Mouse (Mus musculus): ENCODE measurements around the gene Dgcr8. TPM values are rescaled to one million over a fixed set of nuclear protein-coding genes. Genes with fewer than 3 reads are reported as not detected.
"Not testable (repeated sequence)": the region's sequence is repeated elsewhere in the genome, so short reads cannot be mapped to it uniquely, and the experiment has no call there.

Dgcr8 gene
- polyA plus RNA-seq (2015; fragmentation: Nextera tagmentation; extraction: Ambion mirVana) = 34.8 and 37.4 TPM in 2 replicates

DNA sequence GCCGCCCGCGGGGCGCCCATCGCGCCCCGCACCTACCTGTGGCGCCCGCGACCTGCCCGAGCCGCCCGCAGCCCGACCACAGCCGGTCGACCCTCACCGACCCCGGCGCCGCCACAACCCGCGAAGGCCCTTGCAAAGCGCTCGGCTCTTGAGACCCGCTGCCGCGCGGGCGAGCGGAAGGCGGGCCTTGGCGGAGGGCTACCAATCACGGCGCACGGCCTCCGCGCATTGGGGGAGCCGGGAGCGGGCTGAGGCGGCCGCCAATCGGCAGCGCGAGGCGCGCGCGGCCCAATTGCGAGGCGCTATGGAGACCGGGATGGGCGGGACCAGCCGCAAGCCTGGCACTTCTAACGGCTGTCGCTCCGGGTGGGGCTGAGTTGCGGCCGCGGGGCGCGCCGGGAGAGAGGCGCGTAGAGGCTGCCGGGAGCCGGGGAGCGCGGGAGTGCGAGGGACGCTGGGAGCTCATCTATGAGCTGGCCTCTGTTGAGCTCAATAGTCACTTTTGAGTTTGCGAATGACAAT is at the start of gene Dgcr8:
Gene Dgcr8, minus strand, starts transcription at position 180 of the 522 bp plus-strand sequence.
- peak within 1 kb of the TSS; percentile 97 for H3K4me3 ChIP-seq
- peak within 1 kb of the TSS; percentile 98 for H3K9ac ChIP-seq
- H3K27me3 ChIP-seq = no peaks in the 10 kb centered on the region
- no peaks in the 10 kb centered on the region for H3K9me3 ChIP-seq
- H3K4me2 ChIP-seq = peak within 1 kb of the TSS; percentile 95
- WGBS = under 1% methylated on average over 60 of the region's 71 CpGs
- H3K36me3 ChIP-seq = peaks cover 13% of the 10 kb centered on the region
- peaks cover 36% of the 10 kb centered on the region for H3K4me1 ChIP-seq (replicated peaks)
- peak within 1 kb of the TSS; percentile 90 for H3K27ac ChIP-seq
- peak; percentile 100 for ATAC-seq (ENCODE audit: low FRiP score)

DNA sequence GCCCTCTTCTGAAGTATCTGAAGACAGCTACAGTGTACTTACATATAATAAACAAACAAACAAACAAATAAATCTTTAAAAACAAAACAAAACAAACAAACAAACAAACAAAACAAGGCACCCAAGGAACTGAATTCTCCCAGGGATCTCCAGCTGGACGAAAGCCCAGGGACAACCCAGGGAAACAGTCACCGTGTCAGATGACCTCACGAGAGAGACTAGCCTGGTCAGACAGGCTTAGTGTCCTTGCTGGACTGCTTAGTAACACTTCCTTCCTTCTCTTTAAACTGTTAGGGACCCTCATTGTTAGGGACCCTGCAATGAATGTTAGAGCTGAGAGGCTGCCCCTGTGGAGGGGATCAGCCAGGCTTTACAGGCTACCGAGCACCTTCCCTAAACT is 48.2 kb upstream of the Dgcr8 start:
- H3K36me3 ChIP-seq = peaks cover 45% of the 10 kb centered on the region
- no peaks in the 10 kb centered on the region for H3K27me3 ChIP-seq
- H3K9ac ChIP-seq = no peak overlapping the region
- H3K4me2 ChIP-seq = no peak overlapping the region
- no peak for ATAC-seq (ENCODE audit: low FRiP score)
- no peak overlapping the region for H3K4me3 ChIP-seq
- peaks cover 20% of the 10 kb centered on the region for H3K4me1 ChIP-seq (replicated peaks)
- H3K9me3 ChIP-seq = no peaks in the 10 kb centered on the region
- 89% methylated on average over 4 of the region's 4 CpGs for WGBS
- H3K27ac ChIP-seq = no peak overlapping the region

DNA sequence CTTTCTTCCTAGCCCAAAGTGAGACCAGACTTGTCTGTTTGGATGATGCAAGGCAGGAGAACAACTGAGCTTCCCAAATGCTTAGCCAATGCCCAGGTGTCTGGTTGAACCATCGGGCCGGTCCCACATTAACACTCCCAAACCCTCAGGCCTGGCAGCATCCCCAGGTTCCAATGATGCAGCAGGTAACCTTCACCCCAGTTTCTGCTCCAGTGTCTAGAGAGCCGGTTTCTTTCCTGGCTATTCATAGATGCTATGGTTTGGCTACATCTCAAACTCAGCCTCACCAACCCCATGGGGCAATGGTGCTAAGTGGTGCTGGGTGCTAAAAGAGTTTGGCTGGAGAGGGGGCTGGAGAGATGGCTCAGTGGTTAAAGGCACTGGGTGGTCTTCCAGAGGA is 46.9 kb upstream of the Dgcr8 start:
- Histone ChIP-seq H3K9me3 (no peaks in the 10 kb centered on the region), H3K4me3 (no peak overlapping the region), H3K27me3 (no peaks in the 10 kb centered on the region), H3K36me3 (peaks cover 53% of the 10 kb centered on the region), H3K4me2 (no peak overlapping the region), H3K9ac (no peak overlapping the region), H3K27ac (no peak overlapping the region), H3K4me1 (replicated peaks) (peaks cover 12% of the 10 kb centered on the region)
- ATAC-seq (ENCODE audit: low FRiP score) = no peak
- WGBS = 96% methylated on average over 3 of the region's 3 CpGs

DNA sequence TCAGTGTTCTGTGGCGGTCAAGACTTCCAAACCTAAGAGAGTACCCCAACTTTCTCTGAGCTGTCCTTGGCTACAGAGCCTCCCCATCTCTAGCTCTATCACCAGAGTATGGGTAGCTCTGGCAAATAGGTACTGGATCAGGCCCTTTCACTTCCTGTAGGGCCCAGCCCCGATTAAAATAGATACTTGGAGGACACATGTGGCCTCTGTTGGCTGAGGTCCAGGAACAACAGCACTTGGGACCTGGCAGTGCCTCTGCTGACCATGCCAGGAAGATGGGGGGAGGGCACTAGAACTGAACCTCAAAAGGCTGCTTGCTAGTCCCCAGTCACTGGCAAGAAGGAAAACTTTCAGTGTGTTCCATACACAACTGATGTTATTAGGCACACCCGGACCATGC is 44.9 kb upstream of the Dgcr8 start:
- H3K4me1 ChIP-seq (replicated peaks) = no peaks in the 10 kb centered on the region
- no peak overlapping the region for H3K9ac ChIP-seq
- H3K27ac ChIP-seq = no peak overlapping the region
- H3K9me3 ChIP-seq = no peaks in the 10 kb centered on the region
- no peak for ATAC-seq (ENCODE audit: low FRiP score)
- H3K4me2 ChIP-seq = no peak overlapping the region
- no peak overlapping the region for H3K4me3 ChIP-seq
- H3K36me3 ChIP-seq = peaks cover 53% of the 10 kb centered on the region
- 87% methylated on average over 3 of the region's 3 CpGs for WGBS
- no peaks in the 10 kb centered on the region for H3K27me3 ChIP-seq

DNA sequence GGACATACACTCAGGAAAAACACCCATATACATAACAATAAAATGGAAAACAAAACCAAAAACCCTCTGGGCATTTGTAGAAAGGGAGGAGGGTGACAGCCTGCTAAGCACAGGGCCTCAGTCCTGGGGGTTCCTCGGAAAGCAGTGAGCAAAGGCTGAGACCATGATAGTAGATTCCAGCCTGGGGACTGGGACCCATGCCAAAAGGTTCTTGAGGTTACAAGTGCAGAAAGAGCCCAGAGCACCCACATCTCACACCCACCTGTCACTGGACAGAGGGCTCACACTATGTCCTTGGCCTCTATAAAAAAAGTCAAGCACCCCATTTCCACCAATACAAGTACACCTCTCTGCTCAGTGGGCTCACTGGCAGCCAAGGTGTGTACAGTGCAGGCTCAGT is 39.5 kb upstream of the Dgcr8 start:
- peaks cover 32% of the 10 kb centered on the region for H3K36me3 ChIP-seq
- no peaks in the 10 kb centered on the region; the same call in 1 of the 2 replicates for H3K4me1 ChIP-seq (replicated peaks)
- no peak overlapping the region for H3K9ac ChIP-seq
- H3K27ac ChIP-seq = no peak overlapping the region
- no peak overlapping the region for H3K4me2 ChIP-seq
- WGBS = 67% methylated on average over 1 of the region's 1 CpGs
- no peaks in the 10 kb centered on the region for H3K27me3 ChIP-seq
- H3K9me3 ChIP-seq = no peaks in the 10 kb centered on the region
- no peak overlapping the region for H3K4me3 ChIP-seq
- ATAC-seq (ENCODE audit: low FRiP score) = no peak

DNA sequence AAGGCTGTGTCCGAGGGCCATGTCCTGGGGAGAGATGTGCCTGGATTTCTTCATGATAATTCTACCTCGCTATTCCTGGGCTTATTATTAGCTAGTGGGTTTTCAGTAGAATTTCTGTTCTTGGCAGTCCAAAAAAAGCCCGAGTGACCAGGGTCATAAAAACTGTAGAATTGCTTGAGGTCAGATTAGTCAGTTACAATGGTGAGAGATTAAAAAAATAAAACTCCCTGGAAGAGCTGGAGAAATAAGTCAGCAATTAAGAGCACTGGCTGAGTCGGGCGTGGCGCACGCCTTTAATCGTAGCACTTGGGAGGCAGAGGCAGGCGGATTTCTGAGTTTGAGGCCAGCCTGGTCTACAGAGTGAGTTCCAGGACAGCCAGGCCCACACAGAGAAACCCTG is 38.9 kb upstream of the Dgcr8 start:
- H3K4me1 ChIP-seq (replicated peaks) = no peaks in the 10 kb centered on the region; the same call in 1 of the 2 replicates
- no peak for ATAC-seq (ENCODE audit: low FRiP score)
- no peak overlapping the region for H3K4me2 ChIP-seq
- H3K36me3 ChIP-seq = peaks cover 33% of the 10 kb centered on the region
- H3K9me3 ChIP-seq = no peaks in the 10 kb centered on the region
- 90% methylated on average over 9 of the region's 9 CpGs for WGBS
- no peak overlapping the region for H3K27ac ChIP-seq
- no peak overlapping the region for H3K9ac ChIP-seq
- no peak overlapping the region for H3K4me3 ChIP-seq
- H3K27me3 ChIP-seq = no peaks in the 10 kb centered on the region

DNA sequence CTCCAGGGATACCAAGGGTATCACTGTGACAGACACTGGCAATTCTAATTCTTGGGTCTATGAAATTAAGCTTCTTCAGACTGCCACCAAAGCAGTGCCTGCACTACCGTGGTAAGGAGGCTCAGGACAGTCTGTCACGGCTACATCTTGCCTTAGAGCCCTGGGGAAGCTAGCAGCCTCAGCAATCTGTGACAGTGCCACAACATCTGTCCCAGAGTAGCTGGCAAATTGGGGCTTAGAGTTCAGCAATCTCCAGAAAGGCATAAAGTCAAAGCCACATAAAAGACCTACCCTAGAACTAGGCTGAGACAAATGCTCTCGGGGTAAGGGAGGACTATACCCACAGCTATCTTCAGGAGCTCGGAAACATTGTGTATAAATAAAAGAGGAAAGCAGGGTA is 36.7 kb upstream of the Dgcr8 start:
- H3K4me3 ChIP-seq = no peak overlapping the region
- no peaks in the 10 kb centered on the region for H3K27me3 ChIP-seq
- H3K9ac ChIP-seq = no peak overlapping the region
- ATAC-seq (ENCODE audit: low FRiP score) = no peak
- H3K9me3 ChIP-seq = no peaks in the 10 kb centered on the region
- 78% methylated on average over 4 of the region's 4 CpGs for WGBS
- H3K27ac ChIP-seq = no peak overlapping the region
- H3K4me1 ChIP-seq (replicated peaks) = no peaks in the 10 kb centered on the region; the same call in 1 of the 2 replicates
- H3K4me2 ChIP-seq = no peak overlapping the region
- H3K36me3 ChIP-seq = peaks cover 39% of the 10 kb centered on the region

DNA sequence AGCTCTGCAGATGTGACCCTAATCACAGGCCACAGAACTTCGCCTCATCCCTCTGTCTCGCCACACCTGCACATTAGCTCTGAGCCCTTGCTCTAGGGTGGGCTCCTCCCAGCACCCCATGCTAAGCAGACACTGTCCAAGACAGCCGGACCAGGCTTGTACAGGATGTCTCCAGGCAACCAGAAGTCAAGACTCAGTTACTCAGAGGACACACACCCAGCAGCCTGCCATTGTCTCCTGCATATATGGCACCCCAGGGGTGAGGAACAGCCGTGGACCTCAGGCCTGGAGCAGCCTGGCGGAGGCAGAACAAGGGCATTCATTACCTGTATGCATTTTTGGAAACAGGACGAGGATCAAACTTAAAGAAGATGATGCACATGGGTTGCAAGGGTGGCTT is 35.0 kb upstream of the Dgcr8 start:
- Histone ChIP-seq H3K4me2 (no peak overlapping the region), H3K36me3 (peaks cover 49% of the 10 kb centered on the region), H3K27ac (no peak overlapping the region), H3K4me3 (no peak overlapping the region), H3K27me3 (no peaks in the 10 kb centered on the region), H3K9ac (no peak overlapping the region), H3K4me1 (replicated peaks) (no peaks in the 10 kb centered on the region; the same call in 1 of the 2 replicates), H3K9me3 (no peaks in the 10 kb centered on the region)
- ATAC-seq (ENCODE audit: low FRiP score) = no peak
- WGBS = 75% methylated on average over 6 of the region's 6 CpGs

DNA sequence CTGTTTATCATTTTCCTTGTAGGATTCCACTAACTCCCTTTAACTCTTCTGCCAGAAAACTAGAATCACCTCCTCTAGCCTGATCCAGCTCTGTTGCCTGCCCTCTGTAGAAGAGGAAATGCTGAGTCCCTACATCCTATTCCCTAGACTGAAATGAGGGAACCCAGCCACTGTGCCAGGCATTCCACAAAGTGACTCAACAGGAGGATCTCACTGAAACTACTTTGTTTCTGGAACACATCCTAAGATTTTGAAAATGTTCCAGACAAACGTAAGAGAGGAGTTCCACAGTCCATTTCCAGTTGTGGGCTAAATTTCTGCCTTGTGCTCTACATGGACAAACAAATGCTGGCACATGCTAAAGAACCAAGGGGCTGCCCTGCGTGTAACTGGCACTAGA is 34.4 kb upstream of the Dgcr8 start:
- Histone ChIP-seq H3K4me2 (no peak overlapping the region), H3K27me3 (no peaks in the 10 kb centered on the region), H3K4me3 (no peak overlapping the region), H3K27ac (no peak overlapping the region), H3K9me3 (no peaks in the 10 kb centered on the region), H3K36me3 (peaks cover 52% of the 10 kb centered on the region), H3K4me1 (replicated peaks) (no peaks in the 10 kb centered on the region; the same call in 1 of the 2 replicates), H3K9ac (no peak overlapping the region)
- WGBS = 87% methylated on average over 2 of the region's 2 CpGs
- no peak for ATAC-seq (ENCODE audit: low FRiP score)

DNA sequence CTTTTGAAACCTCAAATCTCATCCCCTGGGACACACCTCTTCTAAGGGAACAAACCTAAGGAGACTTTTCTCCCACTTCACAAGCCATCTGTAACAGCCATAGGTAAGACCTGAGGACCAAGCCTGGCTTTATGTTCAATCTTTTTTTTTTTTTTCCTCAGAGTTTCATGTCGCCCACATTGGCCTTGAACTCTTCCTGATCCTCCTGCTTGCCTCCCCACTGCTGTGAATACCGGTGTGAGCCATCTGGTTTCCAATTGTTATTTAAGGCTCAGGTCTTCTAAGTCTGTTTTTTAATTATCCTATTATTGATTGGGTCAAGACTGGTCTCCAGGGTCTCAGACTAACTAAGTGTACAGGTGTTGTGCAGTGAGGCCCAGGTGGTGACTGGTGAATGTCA is 32.4 kb upstream of the Dgcr8 start:
- Histone ChIP-seq H3K27ac (no peak overlapping the region), H3K9me3 (no peaks in the 10 kb centered on the region), H3K9ac (no peak overlapping the region), H3K4me3 (no peak overlapping the region), H3K27me3 (no peaks in the 10 kb centered on the region), H3K36me3 (peaks cover 59% of the 10 kb centered on the region), H3K4me1 (replicated peaks) (no peaks in the 10 kb centered on the region; the same call in 1 of the 2 replicates), H3K4me2 (no peak overlapping the region)
- ATAC-seq (ENCODE audit: low FRiP score) = no peak
- WGBS = 84% methylated on average over 2 of the region's 2 CpGs

DNA sequence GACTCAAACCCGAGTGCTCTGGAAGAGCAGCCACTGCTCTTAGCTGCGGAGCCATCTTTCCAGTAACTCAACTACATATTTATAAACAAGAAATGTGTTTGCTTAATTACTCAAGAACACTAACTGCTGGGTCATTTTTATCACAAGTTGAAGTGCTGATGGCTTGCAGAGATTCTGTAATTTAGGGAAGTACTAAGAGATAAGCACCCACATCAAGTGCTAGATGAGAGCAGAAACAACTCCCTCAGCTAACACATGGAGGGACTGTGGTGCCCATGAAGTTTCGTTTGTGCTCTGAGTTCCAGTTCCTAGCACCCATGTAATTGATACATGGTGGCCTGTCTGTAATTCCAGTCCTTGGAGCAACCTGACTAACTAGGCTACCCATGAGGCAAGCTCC is 29.9 kb upstream of the Dgcr8 start:
- Histone ChIP-seq H3K4me1 (replicated peaks) (no peaks in the 10 kb centered on the region), H3K4me3 (no peak overlapping the region), H3K27ac (no peak overlapping the region), H3K9ac (no peak overlapping the region), H3K4me2 (no peak overlapping the region), H3K9me3 (no peaks in the 10 kb centered on the region), H3K27me3 (no peaks in the 10 kb centered on the region), H3K36me3 (peaks cover 62% of the 10 kb centered on the region)
- WGBS = 90% methylated on average over 3 of the region's 3 CpGs
- no peak for ATAC-seq (ENCODE audit: low FRiP score)

DNA sequence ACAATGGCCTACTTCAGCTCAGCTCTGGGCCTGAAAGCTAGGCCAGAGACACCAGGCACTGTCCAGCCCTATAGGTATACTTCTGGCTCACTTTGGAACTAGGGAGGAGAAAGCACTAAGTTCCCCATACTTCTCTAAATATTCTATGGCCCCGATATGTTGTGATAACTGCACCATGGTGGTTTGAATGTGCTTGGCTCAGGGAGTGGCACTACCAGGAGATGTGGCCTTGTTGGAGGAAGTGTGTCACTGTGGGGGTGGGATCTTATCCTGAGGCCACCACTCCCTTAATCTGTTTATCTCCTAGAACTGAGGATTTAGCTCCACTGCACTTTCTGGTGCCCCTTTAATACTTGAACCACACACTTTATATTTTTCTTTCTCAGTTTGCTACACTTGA is 19.1 kb upstream of the Dgcr8 start:
- H3K9ac ChIP-seq = no peak overlapping the region
- H3K4me2 ChIP-seq = no peak overlapping the region
- 96% methylated on average over 1 of the region's 1 CpGs for WGBS
- H3K4me3 ChIP-seq = no peak overlapping the region
- H3K27me3 ChIP-seq = no peaks in the 10 kb centered on the region
- no peak overlapping the region for H3K27ac ChIP-seq
- no peaks in the 10 kb centered on the region for H3K9me3 ChIP-seq
- peaks cover 86% of the 10 kb centered on the region for H3K36me3 ChIP-seq
- ATAC-seq (ENCODE audit: low FRiP score) = no peak
- no peaks in the 10 kb centered on the region for H3K4me1 ChIP-seq (replicated peaks)

DNA sequence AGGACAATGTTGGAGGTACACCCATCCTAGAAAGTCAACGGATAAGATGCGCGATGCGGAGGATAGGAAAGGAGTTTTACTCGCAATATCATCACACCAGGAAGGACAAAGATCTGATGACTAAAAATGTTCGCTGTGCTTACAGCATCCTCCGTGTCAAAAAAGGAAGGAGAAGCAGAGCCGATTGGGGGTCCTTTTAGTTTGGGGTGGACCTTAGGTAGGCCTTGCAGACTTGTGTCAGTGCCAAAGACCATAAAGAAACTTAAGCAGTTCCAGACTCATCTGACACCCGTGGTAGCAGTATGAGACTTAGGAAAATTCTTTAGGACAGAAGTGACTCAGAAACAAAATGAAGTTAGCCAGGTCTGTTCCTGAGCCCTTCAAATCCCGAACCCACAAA is 568 bp upstream of the Dgcr8 start:
- Histone ChIP-seq H3K4me3 (peak overlapping the region; percentile 97), H3K27ac (0 out of 2 replicates have a peak overlapping the region, but pooled peaks have one; percentile 35), H3K4me1 (replicated peaks) (peaks cover 36% of the 10 kb centered on the region), H3K9ac (peak overlapping the region; percentile 66), H3K4me2 (peak overlapping the region; percentile 51)
- WGBS = 4% methylated on average over 10 of the region's 10 CpGs
- ATAC-seq (ENCODE audit: low FRiP score); H3K27me3 ChIP-seq; H3K9me3 ChIP-seq; H3K36me3 ChIP-seq: not testable (repeated sequence)
